Mouse (Mus musculus) hindbrain, embryonic 16.5 days (tissue): ENCODE data around the gene Mrps18c. TPM values are rescaled to one million over a fixed set of nuclear protein-coding genes. Genes with fewer than 3 reads are reported as not detected.

Source experiments
- ATAC-seq: fragments of 200-750 bp; cut with Nextera tagmentation; 2 replicates; pipeline ENCODE4 v1.8.0; 2017; ENCODE audit warnings: moderate TSS enrichment, moderate library complexity
- H3K27ac ChIP-seq: fragments of 300-500 bp; sonication (generic); 2 replicates; pipeline ENCODE4 v1.5.1; 2014; ENCODE audit warnings: low read depth, mild to moderate bottlenecking, control low read depth, low read length, moderate library complexity
- H3K27me3 ChIP-seq: fragments of 300-500 bp; sonication (generic); replicated peaks from 2 replicates; pipeline ENCODE4 v1.6.1; 2014; ENCODE audit warnings: low read length; ENCODE audit not compliant: control insufficient read depth, insufficient read depth
- H3K36me3 ChIP-seq: fragments of 300-500 bp; sonication (generic); 2 replicates; pipeline ENCODE4 v1.6.1; 2014; ENCODE audit warnings: mild to moderate bottlenecking, low read length, moderate library complexity, mixed read lengths; ENCODE audit not compliant: control insufficient read depth, insufficient read depth
- H3K4me1 ChIP-seq: fragments of 300-500 bp; sonication (generic); 2 replicates; pipeline ENCODE4 v1.6.1; 2014; ENCODE audit warnings: low read depth, low read length; ENCODE audit not compliant: control insufficient read depth, insufficient read depth
- H3K4me2 ChIP-seq: fragments of 300-500 bp; sonication (generic); 2 replicates; pipeline ENCODE4 v1.6.1; 2014; ENCODE audit warnings: mild to moderate bottlenecking, low read length, control low read depth, moderate library complexity
- H3K4me3 ChIP-seq: fragments of 300-500 bp; sonication (generic); 2 replicates; pipeline ENCODE4 v1.5.1; 2014; ENCODE audit warnings: mild to moderate bottlenecking, low read length, control low read depth, moderate library complexity
- H3K9ac ChIP-seq: fragments of 300-500 bp; sonication (generic); 2 replicates; pipeline ENCODE4 v1.6.1; 2014; ENCODE audit warnings: low read depth, mild to moderate bottlenecking, control low read depth, low read length, moderate library complexity
- H3K9me3 ChIP-seq: fragments of 300-500 bp; sonication (generic); 2 replicates; pipeline ENCODE4 v1.6.1; 2014; ENCODE audit warnings: mild to moderate bottlenecking, low read length, moderate library complexity; ENCODE audit not compliant: control insufficient read depth
- WGBS: fragments of 180-500 bp; shearing (Covaris S2); extraction: QIAGEN DNeasy Blood & Tissue Kit; methylation state at CpG from one replicate; pipeline ENCODE4 v1.1.7; 2014; 5-methylcytosine and 5-hydroxymethylcytosine counted together
- polyA plus RNA-seq: library from polyadenylated mRNA; unstranded; fragments of >200 nt; fragmentation: Nextera tagmentation; extraction: Ambion mirVana; gene quantifications from 2 replicates; pipeline ENCODE4 v1.2.1, GENCODE M21; 2015

Gene Mrps18c
- polyA plus RNA-seq, 1 experiment from 2014 or later, result 139 TPM

DNA sequence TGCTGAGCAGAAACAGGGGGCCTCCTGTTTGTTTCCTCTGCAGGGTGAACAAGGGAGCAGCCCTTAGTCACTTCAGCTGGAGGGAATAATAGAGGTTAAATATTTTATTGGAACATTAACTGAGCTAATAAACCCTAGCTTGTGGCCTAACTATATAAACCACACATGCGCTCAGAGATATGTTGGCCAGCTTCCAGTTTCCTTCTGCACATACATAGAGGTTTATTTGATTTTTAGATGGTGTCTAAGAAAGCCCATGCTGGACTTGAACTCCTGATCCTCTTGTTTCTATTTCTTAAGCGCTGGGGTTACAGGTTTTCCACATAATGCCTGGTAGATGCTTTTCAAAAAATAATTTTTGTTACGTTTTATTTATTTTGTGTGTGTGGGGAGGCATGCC lies 46.1 kb downstream of the Mrps18c start:
- no peak overlapping the region for H3K9ac ChIP-seq
- H3K36me3 ChIP-seq, result no peaks in the 10 kb centered on the region
- peaks cover 14% of the 10 kb centered on the region for H3K4me1 ChIP-seq
- H3K27me3 ChIP-seq, result peaks cover 31% of the 10 kb centered on the region
- 58% methylated on average over 3 of the region's 3 CpGs for WGBS
- ATAC-seq, result no peak
- H3K9me3 ChIP-seq, result peaks cover 7% of the 10 kb centered on the region; the same call in 1 of the 2 replicates
- H3K27ac ChIP-seq, result no peak overlapping the region
- H3K4me2 ChIP-seq, result no peak overlapping the region
- no peak overlapping the region for H3K4me3 ChIP-seq

GRCm38 (mm10) chr5:100845485-100845847 lies 47.0 kb downstream of the Mrps18c start, which contains the start of gene Gpat3:
Gpat3 (plus strand) TSS chr5:100845713.
- under 1% methylated on average over 16 of the region's 16 CpGs for WGBS

DNA sequence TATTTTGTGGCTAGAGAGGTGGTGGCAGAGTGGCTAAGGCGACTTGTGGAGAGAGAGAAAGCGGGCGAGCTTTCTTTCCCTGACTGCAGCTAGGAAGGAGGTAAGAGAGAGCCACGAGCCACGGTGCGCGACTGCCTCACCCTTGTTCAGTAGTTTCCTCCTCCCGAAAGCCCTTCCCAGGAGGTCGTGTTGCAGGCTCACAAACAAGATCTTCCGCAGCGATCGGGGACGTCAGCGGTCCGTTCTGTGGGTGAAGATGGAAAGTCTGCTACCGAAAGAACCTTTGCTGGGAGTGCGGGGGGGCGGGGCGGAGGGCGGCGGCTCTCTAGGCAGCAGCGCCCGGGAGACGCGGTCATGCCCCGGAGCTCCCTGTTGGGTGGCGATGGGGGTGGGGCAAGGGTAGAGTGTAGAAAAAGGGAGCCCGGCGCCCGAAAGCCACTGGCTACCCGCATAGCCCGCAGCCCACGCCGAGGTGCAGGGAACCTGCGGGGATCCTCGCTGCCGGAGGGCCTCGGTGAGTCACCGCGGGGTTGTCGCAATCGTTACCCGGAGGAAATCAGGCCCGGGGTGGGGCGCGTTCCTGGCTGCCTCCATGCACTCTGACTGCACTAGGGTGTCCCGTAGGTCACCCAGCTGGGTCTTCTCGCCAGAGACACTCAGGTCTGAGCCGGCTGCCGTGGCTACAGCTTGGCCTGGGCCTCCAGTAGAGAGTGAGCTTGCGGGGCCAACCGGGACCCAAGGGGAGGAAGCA lies 47.6 kb downstream of the Mrps18c start:
- H3K4me2 ChIP-seq, result peak overlapping the region; percentile 100
- peak; percentile 70 for ATAC-seq
- peaks cover 7% of the 10 kb centered on the region; the same call in 1 of the 2 replicates for H3K9me3 ChIP-seq
- under 1% methylated on average over 52 of the region's 52 CpGs for WGBS
- peak overlapping the region; percentile 68 for H3K9ac ChIP-seq
- H3K4me1 ChIP-seq, result peaks cover 14% of the 10 kb centered on the region
- no peaks in the 10 kb centered on the region for H3K36me3 ChIP-seq
- no peak overlapping the region for H3K27ac ChIP-seq
- peak overlapping the region; percentile 62 for H3K4me3 ChIP-seq
- H3K27me3 ChIP-seq, result peaks cover 31% of the 10 kb centered on the region

More at GRCm38 (mm10) chr5:100845485-100845847, 47.0 kb downstream of the Mrps18c start, which contains the start of gene Gpat3:
- Histone ChIP-seq H3K4me2 (peak within 1 kb of the TSS; percentile 100), H3K36me3 (no peaks in the 10 kb centered on the region), H3K27me3 (peaks cover 31% of the 10 kb centered on the region), H3K9ac (peak within 1 kb of the TSS; percentile 68), H3K4me1 (peaks cover 14% of the 10 kb centered on the region), H3K4me3 (peak within 1 kb of the TSS; percentile 62), H3K9me3 (peaks cover 7% of the 10 kb centered on the region; the same call in 1 of the 2 replicates), H3K27ac (no peak within 1 kb of the TSS)
- ATAC-seq, result 0 out of 2 replicates have a peak, but pooled peaks have one; percentile 24

GRCm38 (mm10) chr5:100846599-100846920 lies 48.1 kb downstream of the Mrps18c start:
- ATAC-seq, result peak; percentile 24; the same call in 1 of the 2 replicates
- 1% methylated on average over 22 of the region's 22 CpGs for WGBS
- H3K9ac ChIP-seq, result peak overlapping the region; percentile 68
- H3K27ac ChIP-seq, result no peak overlapping the region
- peaks cover 7% of the 10 kb centered on the region; the same call in 1 of the 2 replicates for H3K9me3 ChIP-seq
- peak overlapping the region; percentile 62 for H3K4me3 ChIP-seq
- H3K4me1 ChIP-seq, result peaks cover 14% of the 10 kb centered on the region
- peaks cover 31% of the 10 kb centered on the region for H3K27me3 ChIP-seq
- no peaks in the 10 kb centered on the region for H3K36me3 ChIP-seq
- peak overlapping the region; percentile 100 for H3K4me2 ChIP-seq

DNA sequence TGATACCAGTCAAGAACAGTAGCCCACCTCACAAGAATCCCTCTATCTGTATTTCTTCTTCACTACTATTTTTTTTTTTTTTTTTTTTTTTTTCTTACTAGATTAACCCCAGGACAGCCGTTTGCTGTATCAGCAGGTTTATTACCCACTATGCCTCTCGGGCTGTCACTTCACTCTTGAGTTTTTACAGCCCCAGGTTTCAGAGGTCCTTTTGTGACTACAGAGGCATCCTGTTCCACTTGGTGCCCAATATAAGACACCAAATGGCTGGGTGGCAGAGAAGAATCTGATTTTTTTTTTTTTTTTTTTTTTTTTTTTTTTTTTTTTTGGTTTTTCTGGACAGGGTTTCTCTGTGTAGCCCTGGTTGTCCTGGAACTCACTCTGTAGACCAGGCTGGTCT lies 48.7 kb downstream of the Mrps18c start:
- peak overlapping the region; percentile 62 for H3K4me3 ChIP-seq
- H3K27ac ChIP-seq, result no peak overlapping the region
- H3K9me3 ChIP-seq, result peaks cover 2% of the 10 kb centered on the region; the same call in 1 of the 2 replicates
- WGBS, result 6% methylated on average over 2 of the region's 2 CpGs
- no peaks in the 10 kb centered on the region for H3K36me3 ChIP-seq
- H3K4me2 ChIP-seq, result peak overlapping the region; percentile 100
- no peak for ATAC-seq
- peaks cover 14% of the 10 kb centered on the region for H3K4me1 ChIP-seq
- H3K9ac ChIP-seq, result no peak overlapping the region
- peaks cover 31% of the 10 kb centered on the region for H3K27me3 ChIP-seq

DNA sequence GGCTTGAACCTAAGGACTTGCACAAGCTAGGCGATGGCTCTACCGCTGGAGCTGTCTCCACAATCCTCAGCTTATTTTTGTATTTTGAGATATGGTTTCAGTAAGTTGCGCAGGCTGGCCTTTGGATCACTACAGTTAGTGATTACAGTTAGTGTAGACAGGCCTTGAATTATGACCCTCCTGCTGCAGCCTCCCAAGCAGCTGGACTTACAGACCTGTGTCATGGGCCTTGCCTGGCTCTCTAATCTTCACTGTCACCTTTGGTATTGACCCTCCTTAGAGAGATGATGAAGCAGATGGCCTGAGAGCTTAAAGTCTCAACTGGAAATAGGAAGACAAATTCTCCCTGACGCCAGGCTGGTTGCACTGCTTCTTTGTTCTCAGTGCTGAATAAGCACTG lies 55.5 kb downstream of the Mrps18c start:
- Histone ChIP-seq H3K4me1 (no peaks in the 10 kb centered on the region), H3K27me3 (peaks cover under 1% of the 10 kb centered on the region; the same call in 1 of the 2 replicates), H3K4me3 (no peak overlapping the region), H3K9me3 (no peaks in the 10 kb centered on the region), H3K27ac (no peak overlapping the region), H3K36me3 (no peaks in the 10 kb centered on the region), H3K4me2 (no peak overlapping the region), H3K9ac (no peak overlapping the region)
- no peak for ATAC-seq
- 90% methylated on average over 4 of the region's 4 CpGs for WGBS

Other genes starting within 250 kb of the Mrps18c start
- 0.65 and 0.66 TPM in 2 replicates for gene Plac8, start 226.4 kb upstream of the Mrps18c start, polyA plus RNA-seq
- 49.6 and 49.8 TPM in 2 replicates for gene Coq2, start 123.5 kb upstream of the Mrps18c start, polyA plus RNA-seq
- gene Hpse, start 78.9 kb upstream of the Mrps18c start, polyA plus RNA-seq, result 0.56 and 0.66 TPM in 2 replicates
- gene Helq, start within 50 bp of the Mrps18c start, polyA plus RNA-seq, result 16.0 and 17.2 TPM in 2 replicates
- 13.1 and 14.3 TPM in 2 replicates for gene Abraxas1, start 22.3 kb downstream of the Mrps18c start, polyA plus RNA-seq
- 1.4 and 1.6 TPM in 2 replicates for gene Gpat3, start 47.1 kb downstream of the Mrps18c start, polyA plus RNA-seq